Mouse (Mus musculus) kidney, adult 2 months (tissue): Measurements from ENCODE around the gene Fcho1.
"Not testable (repeated sequence)": the region's sequence is repeated elsewhere in the genome, so short reads cannot be mapped to it uniquely, and the experiment has no call there.

Source experiments
- CTCF ChIP-seq: fragments of 200-500 bp; conservative IDR thresholded peaks from 2 replicates; pipeline ENCODE4 v1.5.1; 2011; ENCODE audit warnings: low read depth, mild to moderate bottlenecking, control low read depth, low read length, moderate library complexity, mixed read lengths; ENCODE audit not compliant: insufficient read depth, insufficient read length
- POLR2A ChIP-seq: fragments of 200-500 bp; IDR thresholded peaks from one replicate; pipeline ENCODE4 v1.6.1; 2011; ENCODE audit warnings: low read depth, low read length, control low read depth

DNA sequence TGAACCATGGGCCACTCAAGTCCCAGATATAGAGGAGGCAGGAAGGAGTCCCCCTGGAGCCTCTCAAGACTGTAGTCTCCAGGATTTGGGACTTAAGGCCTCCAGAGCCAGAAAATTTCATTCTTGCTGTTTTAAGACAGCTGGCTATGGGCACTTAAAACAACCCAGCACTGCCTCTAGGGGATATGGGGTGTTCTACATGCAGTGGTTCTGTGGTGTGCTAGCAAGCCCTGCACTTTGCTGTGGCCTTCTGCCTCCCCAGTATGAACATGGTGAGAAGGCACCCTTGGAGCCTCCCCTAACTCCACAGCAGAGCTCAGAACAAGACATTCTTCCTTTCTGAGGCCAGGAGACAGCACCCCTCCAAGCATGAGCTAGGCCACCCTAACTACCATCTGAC, 12.8 kb upstream of the Fcho1 start:
- TF ChIP-seq CTCF, POLR2A: not testable (repeated sequence)
